Mouse (Mus musculus) heart, embryonic 11.5 days (tissue): ENCODE data around the gene Lamc2. TPM values are rescaled to one million over a fixed set of nuclear protein-coding genes. Genes with fewer than 3 reads are reported as not detected.

Experiments
- ATAC-seq: fragments of 200-750 bp; cut with Nextera tagmentation; replicated peaks from 2 replicates; pipeline ENCODE4 v1.8.0; 2017; ENCODE audit warnings: moderate library complexity; ENCODE audit not compliant: insufficient number of reproducible peaks, low FRiP score, low TSS enrichment
- H3K27ac ChIP-seq: fragments of 300-500 bp; sonication (generic); 2 replicates; pipeline ENCODE4 v1.5.1; 2014; ENCODE audit warnings: mild to moderate bottlenecking, low read depth, low read length
- H3K27me3 ChIP-seq: fragments of 300-500 bp; sonication (generic); 2 replicates; pipeline ENCODE4 v1.6.1; 2014; ENCODE audit warnings: mild to moderate bottlenecking, low read length, mixed read lengths; ENCODE audit not compliant: control insufficient read depth, insufficient read depth
- H3K36me3 ChIP-seq: fragments of 300-500 bp; sonication (generic); 2 replicates; pipeline ENCODE4 v1.6.1; 2014; ENCODE audit warnings: mild to moderate bottlenecking, low read length, moderate library complexity, mixed read lengths; ENCODE audit not compliant: control insufficient read depth, insufficient read depth
- H3K4me1 ChIP-seq: fragments of 300-500 bp; sonication (generic); 2 replicates; pipeline ENCODE4 v1.6.1; 2014; ENCODE audit warnings: low read length; ENCODE audit not compliant: control insufficient read depth, insufficient read depth
- H3K4me2 ChIP-seq: fragments of 300-500 bp; sonication (generic); 2 replicates; pipeline ENCODE4 v1.6.1; 2014; ENCODE audit warnings: mild to moderate bottlenecking, moderate library complexity
- H3K4me3 ChIP-seq: fragments of 300-500 bp; sonication (generic); 2 replicates; pipeline ENCODE4 v1.5.1; 2014; ENCODE audit warnings: low read depth, low read length
- H3K9ac ChIP-seq: fragments of 300-500 bp; sonication (generic); 2 replicates; pipeline ENCODE4 v1.6.1; 2014; ENCODE audit warnings: mild to moderate bottlenecking, low read depth, low read length, moderate library complexity
- H3K9me3 ChIP-seq: fragments of 300-500 bp; sonication (generic); replicated peaks from 2 replicates; pipeline ENCODE4 v1.6.1; 2016; ENCODE audit warnings: low read length; ENCODE audit not compliant: control insufficient read depth
- WGBS: fragments of 180-500 bp; shearing (Covaris S2); extraction: QIAGEN DNeasy Blood & Tissue Kit; methylation state at CpG from one replicate; pipeline ENCODE4 v1.1.7; 2014; ENCODE audit not compliant: insufficient replicate concordance; 5-methylcytosine and 5-hydroxymethylcytosine counted together
- polyA plus RNA-seq: library from polyadenylated mRNA; unstranded; fragments of >200 nt; fragmentation: Nextera tagmentation; extraction: Ambion mirVana; gene quantifications from 2 replicates; pipeline ENCODE4 v1.2.1, GENCODE M21; 2014

Lamc2 gene
- polyA plus RNA-seq, 1 experiment from 2014 or later = 3.4 TPM

- Histone ChIP-seq H3K4me1 (peaks cover 13% of the 10 kb centered on the region), H3K9me3 (no peaks in the 10 kb centered on the region), H3K27ac (no peak overlapping the region), H3K9ac (no peak overlapping the region), H3K4me2 (no peak overlapping the region), H3K4me3 (no peak overlapping the region), H3K36me3 (no peaks in the 10 kb centered on the region), H3K27me3 (no peaks in the 10 kb centered on the region)
- no peak for ATAC-seq
- 65% methylated on average over 8 of the region's 8 CpGs for WGBS
These were observed 57.5 kb downstream of the Lamc2 start for GRCm38 (mm10) chr1:153128780-153129179.

- H3K9ac ChIP-seq = no peak overlapping the region
- no peaks in the 10 kb centered on the region for H3K9me3 ChIP-seq
- H3K36me3 ChIP-seq = no peaks in the 10 kb centered on the region
- no peak overlapping the region for H3K27ac ChIP-seq
- H3K4me2 ChIP-seq = no peak overlapping the region
- H3K4me3 ChIP-seq = no peak overlapping the region
- WGBS = 48% methylated on average over 4 of the region's 4 CpGs
- no peak for ATAC-seq
- H3K4me1 ChIP-seq = peaks cover 10% of the 10 kb centered on the region
- no peaks in the 10 kb centered on the region for H3K27me3 ChIP-seq
These were observed 58.6 kb downstream of the Lamc2 start for GRCm38 (mm10) chr1:153127622-153128021.

- ATAC-seq = no peak
- no peak overlapping the region for H3K4me2 ChIP-seq
- no peaks in the 10 kb centered on the region for H3K27me3 ChIP-seq
- H3K27ac ChIP-seq = 0 out of 2 replicates have a peak overlapping the region, but pooled peaks have one; percentile 22
- no peak overlapping the region for H3K4me3 ChIP-seq
- H3K4me1 ChIP-seq = peaks cover 10% of the 10 kb centered on the region
- no peaks in the 10 kb centered on the region for H3K36me3 ChIP-seq
- no peak overlapping the region for H3K9ac ChIP-seq
- 62% methylated on average over 15 of the region's 15 CpGs for WGBS
- H3K9me3 ChIP-seq = no peaks in the 10 kb centered on the region
These were observed 59.5 kb downstream of the Lamc2 start for GRCm38 (mm10) chr1:153126491-153127381.

- H3K27me3 ChIP-seq = no peaks in the 10 kb centered on the region
- ATAC-seq = no peak
- H3K4me2 ChIP-seq = no peak overlapping the region
- H3K27ac ChIP-seq = no peak overlapping the region
- H3K9ac ChIP-seq = no peak overlapping the region
- H3K36me3 ChIP-seq = no peaks in the 10 kb centered on the region
- no peak overlapping the region for H3K4me3 ChIP-seq
- no peaks in the 10 kb centered on the region for H3K9me3 ChIP-seq
- H3K4me1 ChIP-seq = peaks cover 9% of the 10 kb centered on the region
- WGBS = 72% methylated on average over 8 of the region's 8 CpGs
These were observed 60.7 kb downstream of the Lamc2 start for GRCm38 (mm10) chr1:153125287-153126275.

- Histone ChIP-seq H3K9me3 (no peaks in the 10 kb centered on the region), H3K4me1 (peaks cover 2% of the 10 kb centered on the region; the same call in 1 of the 2 replicates), H3K27ac (no peak overlapping the region), H3K4me3 (no peak overlapping the region), H3K36me3 (no peaks in the 10 kb centered on the region), H3K4me2 (no peak overlapping the region), H3K9ac (no peak overlapping the region), H3K27me3 (no peaks in the 10 kb centered on the region)
- ATAC-seq = no peak
- 78% methylated on average over 5 of the region's 5 CpGs for WGBS
These were observed 61.7 kb downstream of the Lamc2 start for GRCm38 (mm10) chr1:153124502-153124901.

GRCm38 (mm10) chr1:153122764-153123163, 63.5 kb downstream of the Lamc2 start:
- Histone ChIP-seq H3K36me3 (no peaks in the 10 kb centered on the region), H3K4me3 (no peak overlapping the region), H3K27me3 (no peaks in the 10 kb centered on the region), H3K9ac (no peak overlapping the region), H3K4me1 (peaks cover 2% of the 10 kb centered on the region; the same call in 1 of the 2 replicates), H3K27ac (no peak overlapping the region), H3K9me3 (no peaks in the 10 kb centered on the region), H3K4me2 (no peak overlapping the region)
- ATAC-seq = no peak
- WGBS = 86% methylated on average over 4 of the region's 4 CpGs

- no peak overlapping the region for H3K27ac ChIP-seq
These were observed 64.9 kb downstream of the Lamc2 start for GRCm38 (mm10) chr1:153121320-153121719.

GRCm38 (mm10) chr1:153120544-153120943, 65.7 kb downstream of the Lamc2 start:
- H3K27ac ChIP-seq = no peak overlapping the region
- H3K4me1 ChIP-seq = no peaks in the 10 kb centered on the region
- H3K4me3 ChIP-seq = no peak overlapping the region
- no peaks in the 10 kb centered on the region for H3K9me3 ChIP-seq
- no peaks in the 10 kb centered on the region for H3K36me3 ChIP-seq
- no peaks in the 10 kb centered on the region for H3K27me3 ChIP-seq
- no peak overlapping the region for H3K9ac ChIP-seq
- ATAC-seq = no peak
- WGBS = 66% methylated on average over 6 of the region's 6 CpGs
- no peak overlapping the region for H3K4me2 ChIP-seq

More at GRCm38 (mm10) chr1:153121320-153121719, 64.9 kb downstream of the Lamc2 start:
- Histone ChIP-seq H3K4me2 (no peak overlapping the region), H3K36me3 (no peaks in the 10 kb centered on the region), H3K4me3 (no peak overlapping the region), H3K9me3 (no peaks in the 10 kb centered on the region), H3K27me3 (no peaks in the 10 kb centered on the region), H3K9ac (no peak overlapping the region), H3K4me1 (no peaks in the 10 kb centered on the region)
- no peak for ATAC-seq
- 66% methylated on average over 5 of the region's 5 CpGs for WGBS
